Mouse (Mus musculus) limb, embryonic 14.5 days (tissue): ENCODE results near the gene Fam163a. TPM values are rescaled to one million over a fixed set of nuclear protein-coding genes. Genes with fewer than 3 reads are reported as not detected.
"Not testable (repeated sequence)": the region's sequence is repeated elsewhere in the genome, so short reads cannot be mapped to it uniquely, and the experiment has no call there.

Source experiments
- ATAC-seq: fragments of 200-750 bp; cut with Nextera tagmentation; 2 replicates; pipeline ENCODE4 v1.8.0; 2017; ENCODE audit warnings: low read depth, moderate number of reproducible peaks, moderate TSS enrichment; ENCODE audit not compliant: low FRiP score
- DNase-seq: peaks from one replicate; pipeline ENCODE4 v3.0.0-alpha.2; 2015; ENCODE audit warnings: low spot score
- H3K27ac ChIP-seq: fragments of 300-500 bp; sonication (generic); replicated peaks from 2 replicates; pipeline ENCODE4 v1.5.1; 2014; ENCODE audit warnings: low read depth, mild to moderate bottlenecking, low read length, moderate library complexity, mixed read lengths
- H3K27me3 ChIP-seq: fragments of 300-500 bp; sonication (generic); 2 replicates; pipeline ENCODE4 v1.6.1; 2014; ENCODE audit warnings: low read length, mixed read lengths; ENCODE audit not compliant: control insufficient read depth, insufficient read depth
- H3K36me3 ChIP-seq: fragments of 300-500 bp; sonication (generic); 2 replicates; pipeline ENCODE4 v1.6.1; 2014; ENCODE audit warnings: mild to moderate bottlenecking, low read length, moderate library complexity, mixed read lengths; ENCODE audit not compliant: control insufficient read depth, insufficient read depth
- H3K4me1 ChIP-seq: fragments of 300-500 bp; sonication (generic); 2 replicates; pipeline ENCODE4 v1.6.1; 2014; ENCODE audit warnings: antibody characterized with exemption, low read length, mixed read lengths; ENCODE audit not compliant: control insufficient read depth, insufficient read depth
- H3K4me2 ChIP-seq: fragments of 300-500 bp; sonication (generic); replicated peaks from 2 replicates; pipeline ENCODE4 v1.6.1; 2014; ENCODE audit warnings: low read depth, mild to moderate bottlenecking, low read length, moderate library complexity; ENCODE audit not compliant: severe bottlenecking
- H3K4me3 ChIP-seq: fragments of 300-500 bp; sonication (generic); replicated peaks from 2 replicates; pipeline ENCODE4 v1.5.1; 2014; ENCODE audit warnings: low read length
- H3K9ac ChIP-seq: fragments of 300-500 bp; sonication (generic); 2 replicates; pipeline ENCODE4 v1.6.1; 2014; ENCODE audit warnings: mild to moderate bottlenecking, low read depth, low read length, moderate library complexity; ENCODE audit not compliant: severe bottlenecking
- H3K9me3 ChIP-seq: fragments of 300-500 bp; sonication (generic); 2 replicates; pipeline ENCODE4 v1.6.1; 2016; ENCODE audit warnings: low read length; ENCODE audit not compliant: control insufficient read depth
- POLR2A ChIP-seq: fragments of 200-500 bp; IDR thresholded peaks from 2 replicates; pipeline ENCODE4 v1.8.0; 2012; ENCODE audit warnings: inconsistent platforms, mild to moderate bottlenecking, moderate library complexity, borderline replicate concordance; ENCODE audit not compliant: insufficient read depth, insufficient read length; ENCODE audit errors: extremely low read depth
- WGBS: fragments of 180-500 bp; shearing (Covaris S2); extraction: QIAGEN DNeasy Blood & Tissue Kit; methylation state at CpG from one replicate; pipeline ENCODE4 v1.1.7; 2014; 5-methylcytosine and 5-hydroxymethylcytosine counted together
- polyA plus RNA-seq, 2 experiments: library from polyadenylated mRNA; depleted of rRNA in 1 of 2; stranded (reverse) in 1 of 2; unstranded in 1 of 2; fragments of >200 nt; fragmentation: Nextera tagmentation in 1 of 2; extraction: Ambion mirVana in 1 of 2; gene quantifications; 2 replicates each; pipeline versions ENCODE4 v1.2.1 to v1.2.3; 2012 to 2014

Gene Fam163a
- 0.96 and 1.1 TPM in 2 replicates for polyA plus RNA-seq (2012; rRNA removed)
- polyA plus RNA-seq (2014; fragmentation: Nextera tagmentation; extraction: Ambion mirVana): 1.0 and 2.2 TPM in 2 replicates

DNA sequence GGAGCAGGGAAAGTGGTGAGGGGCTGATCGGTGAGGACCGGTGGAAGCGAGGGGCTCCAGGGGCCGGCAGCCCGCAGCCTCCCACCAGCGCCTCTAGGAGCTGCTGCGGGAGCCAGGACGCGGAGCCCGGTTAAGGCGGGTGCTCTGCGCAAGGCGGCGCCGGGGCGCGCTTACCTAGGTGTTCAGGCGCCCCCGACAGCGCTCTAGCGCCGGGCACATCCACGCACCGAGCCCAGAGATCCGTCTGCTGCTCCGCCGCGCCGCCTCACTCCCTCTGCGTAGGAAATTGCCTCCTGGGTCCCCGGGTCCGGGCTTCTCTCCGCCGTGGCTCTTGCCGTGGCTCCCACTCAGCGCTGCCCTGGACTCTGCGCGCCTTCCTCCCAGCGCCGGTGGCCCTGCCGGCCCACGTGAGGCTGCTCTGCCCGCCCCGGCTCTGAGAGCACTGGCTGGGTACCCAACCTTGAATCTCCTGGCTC is at the start of gene Fam163a:
Gene Fam163a, minus strand, starts transcription at position 371 of the 476 bp plus-strand sequence.
- WGBS: 1% methylated on average over 26 of the region's 44 CpGs
- H3K27me3 ChIP-seq: peaks cover 48% of the 10 kb centered on the region
- no peaks in the 10 kb centered on the region for H3K36me3 ChIP-seq
- DNase-seq (no peak), ATAC-seq (no peak)
- no peak for TF ChIP-seq POLR2A
- peak within 1 kb of the TSS; percentile 57 for H3K9ac ChIP-seq
- no peaks in the 10 kb centered on the region for H3K9me3 ChIP-seq
- H3K4me3 ChIP-seq: peak within 1 kb of the TSS; percentile 46
- H3K27ac ChIP-seq: no peak within 1 kb of the TSS
- peak within 1 kb of the TSS; percentile 88 for H3K4me2 ChIP-seq
- 0 out of 2 replicates have a peak, but pooled peaks cover 6% of the 10 kb centered on the region for H3K4me1 ChIP-seq

DNA sequence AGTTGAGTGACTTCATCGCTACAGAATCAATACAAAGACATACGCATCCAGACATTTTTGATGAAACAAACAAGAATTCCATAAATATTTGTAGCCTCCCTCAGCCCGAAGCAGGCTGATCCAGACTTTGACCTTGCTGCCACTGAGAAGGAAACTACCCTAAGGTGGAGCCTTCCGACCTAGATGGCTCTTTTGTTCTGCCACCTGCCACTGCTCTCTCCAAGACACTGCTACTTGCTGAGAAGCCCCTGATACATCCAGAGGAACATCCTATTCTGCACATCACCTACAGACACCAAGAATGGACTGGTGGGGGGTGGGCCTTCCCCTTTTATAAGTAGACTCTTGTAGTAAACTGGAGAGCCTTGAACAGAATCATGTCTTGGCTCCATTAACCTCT is 46.3 kb upstream of the Fam163a start:
- H3K9ac ChIP-seq: not testable (repeated sequence)

DNA sequence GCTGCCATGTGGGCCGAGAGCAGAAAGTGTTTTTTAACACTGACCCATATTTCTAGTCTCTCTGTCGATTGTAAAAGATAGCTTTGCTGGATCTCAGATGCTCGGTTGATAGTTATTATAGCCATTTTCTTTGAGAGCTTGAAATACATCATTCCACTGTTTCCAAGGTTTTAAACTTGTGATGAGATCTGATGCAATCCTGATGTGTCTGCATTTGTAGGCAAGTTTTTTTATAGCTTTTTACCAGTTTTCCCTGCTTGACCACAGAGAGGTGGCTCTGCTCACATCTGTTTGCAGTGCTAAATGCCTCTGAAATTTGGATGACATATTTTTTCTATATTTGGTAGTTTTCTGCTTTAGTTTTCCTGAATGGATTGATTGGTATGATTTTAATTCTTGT is 43.1 kb upstream of the Fam163a start:
- Histone ChIP-seq H3K4me1 (no peaks in the 10 kb centered on the region), H3K4me2 (no peak overlapping the region), H3K36me3 (no peaks in the 10 kb centered on the region), H3K9ac (no peak overlapping the region), H3K27ac (no peak overlapping the region), H3K27me3 (no peaks in the 10 kb centered on the region), H3K4me3 (no peak overlapping the region), H3K9me3 (no peaks in the 10 kb centered on the region)
- WGBS: 26% methylated on average over 3 of the region's 3 CpGs
- DNase-seq: no peak
- ATAC-seq: no peak
- TF ChIP-seq POLR2A: no peak

More for the DNA sequence above, 46.3 kb upstream of the Fam163a start:
- not testable (repeated sequence) for H3K36me3 ChIP-seq, ATAC-seq, DNase-seq, H3K4me1 ChIP-seq, H3K9me3 ChIP-seq, H3K4me2 ChIP-seq, H3K4me3 ChIP-seq, H3K27ac ChIP-seq, H3K27me3 ChIP-seq
- 83% methylated on average over 4 of the region's 4 CpGs for WGBS

DNA sequence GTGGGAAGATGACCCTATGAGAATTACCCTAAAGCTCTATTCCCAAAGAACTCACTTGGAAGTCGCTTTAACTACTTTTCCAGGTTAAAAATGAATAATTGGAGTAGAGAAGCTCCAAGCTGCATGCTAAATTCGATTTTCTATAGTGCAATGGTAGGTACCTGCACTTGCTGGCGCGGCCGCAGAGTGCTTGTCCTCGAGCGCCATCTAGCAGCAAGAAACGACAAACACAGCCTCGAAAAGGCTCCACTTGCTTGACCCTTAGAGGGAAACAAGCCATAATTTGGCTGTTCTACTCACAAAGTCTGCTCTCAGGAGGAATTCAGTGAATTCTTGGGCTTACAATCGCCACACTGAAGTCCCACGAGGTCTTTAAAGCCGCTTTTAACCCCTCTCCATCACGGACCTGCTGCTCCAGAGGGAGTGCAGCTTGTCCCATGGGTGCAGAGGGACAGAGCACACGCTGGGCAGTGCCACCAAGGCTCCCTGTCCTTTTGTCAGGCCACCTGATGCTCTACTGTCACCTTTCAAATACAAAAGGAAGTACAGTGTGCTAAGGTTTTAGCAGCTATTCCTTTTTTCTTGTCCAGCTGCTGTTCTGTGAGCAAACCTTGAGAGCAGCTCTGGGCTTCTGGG is 37.0 kb upstream of the Fam163a start:
- DNase-seq (peak; percentile 64), ATAC-seq (no peak)
- no peak overlapping the region for H3K4me2 ChIP-seq
- H3K27me3 ChIP-seq: no peaks in the 10 kb centered on the region
- no peak overlapping the region for H3K4me3 ChIP-seq
- no peak overlapping the region for H3K27ac ChIP-seq
- no peak overlapping the region for H3K9ac ChIP-seq
- no peak for TF ChIP-seq POLR2A
- no peaks in the 10 kb centered on the region for H3K9me3 ChIP-seq
- H3K36me3 ChIP-seq: no peaks in the 10 kb centered on the region
- H3K4me1 ChIP-seq: no peaks in the 10 kb centered on the region
- WGBS: 8% methylated on average over 14 of the region's 14 CpGs

DNA sequence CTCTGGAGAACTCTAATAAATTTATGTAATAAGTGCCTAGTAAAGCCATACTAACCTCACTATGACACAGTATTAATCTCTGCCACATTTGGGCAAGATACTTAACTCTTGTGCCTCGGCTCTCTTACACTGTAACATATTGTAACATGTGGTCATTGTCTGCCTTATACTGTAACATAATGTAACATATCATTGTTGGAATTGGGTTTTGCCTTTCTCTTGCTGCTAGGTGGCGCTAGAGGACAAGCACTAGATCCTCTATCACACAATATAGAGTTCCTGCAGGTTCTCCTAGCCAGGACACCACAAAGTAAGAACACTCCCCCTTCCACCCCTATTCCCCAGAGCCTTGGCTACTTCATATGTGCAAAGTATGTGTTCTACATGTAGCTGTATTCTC is 36.2 kb upstream of the Fam163a start:
- Histone ChIP-seq H3K4me3 (no peak overlapping the region), H3K27ac (no peak overlapping the region), H3K9ac (no peak overlapping the region), H3K4me1 (no peaks in the 10 kb centered on the region), H3K36me3 (no peaks in the 10 kb centered on the region), H3K9me3 (no peaks in the 10 kb centered on the region), H3K27me3 (no peaks in the 10 kb centered on the region), H3K4me2 (no peak overlapping the region)
- DNase-seq: peak; percentile 55
- no peak for ATAC-seq
- TF ChIP-seq POLR2A: no peak
- 37% methylated on average over 2 of the region's 2 CpGs for WGBS
